In genomic region chr5:46348448-46348847, GRCm38 (mm10) we compare ENCODE assay signal across 14 mouse cellular contexts.
"Had no signal": no experiment of that assay in that cellular context is flagged by ENCODE, and none has a peak within 500 bp of the region (broad histone marks: within the 10 kb centered on the region; RNA-seq: fewer than 3 reads in every experiment).

No protein-coding gene starts in this region.

- H3K4me3 ChIP-seq: intestine, embryonic 15.5 days; liver, embryonic 13.5 days; midbrain, embryonic 12.5 days; midbrain, embryonic 15.5 days; neural tube, embryonic 12.5 days; neural tube, embryonic 15.5 days had no signal

- H3K27me3 ChIP-seq: intestine, embryonic 15.5 days; liver, embryonic 13.5 days; midbrain, embryonic 12.5 days; midbrain, embryonic 15.5 days; neural tube, embryonic 12.5 days; neural tube, embryonic 15.5 days had no signal

- DNase-seq: kidney, adult 11 months; layer of hippocampus, postnatal 36 days; liver, embryonic 13.5 days; lung, adult 2 months; lung, postnatal 14 days; lung, postnatal 4 days; thymus, adult 18-20 months; thymus, postnatal 36 days had no signal

- H3K36me3 ChIP-seq: intestine, embryonic 15.5 days; liver, embryonic 13.5 days; midbrain, embryonic 12.5 days; midbrain, embryonic 15.5 days; neural tube, embryonic 12.5 days; neural tube, embryonic 15.5 days had no signal

- ATAC-seq: intestine, embryonic 15.5 days had no signal

- H3K27ac ChIP-seq: intestine, embryonic 15.5 days; left cerebral cortex, adult 2 months; liver, embryonic 13.5 days; midbrain, embryonic 12.5 days; midbrain, embryonic 15.5 days; neural tube, embryonic 12.5 days; neural tube, embryonic 15.5 days had no signal

- H3K4me2 ChIP-seq: intestine, embryonic 15.5 days; liver, embryonic 13.5 days; midbrain, embryonic 15.5 days; neural tube, embryonic 12.5 days had no signal

- H3K4me1 ChIP-seq: intestine, embryonic 15.5 days; liver, embryonic 13.5 days; midbrain, embryonic 12.5 days; neural tube, embryonic 12.5 days; neural tube, embryonic 15.5 days had no signal

- H3K9me3 ChIP-seq: intestine, embryonic 15.5 days; liver, embryonic 13.5 days; midbrain, embryonic 12.5 days; midbrain, embryonic 15.5 days; neural tube, embryonic 12.5 days; neural tube, embryonic 15.5 days had no signal

- H3K9ac ChIP-seq: intestine, embryonic 15.5 days; liver, embryonic 13.5 days; midbrain, embryonic 12.5 days; midbrain, embryonic 15.5 days; neural tube, embryonic 12.5 days; neural tube, embryonic 15.5 days had no signal
